Mouse (Mus musculus): Measurements from ENCODE around the gene Dhx40.
A peak's percentile ranks its signal among the peaks of the same experiment; 100 is the strongest.
"Not testable (repeated sequence)": the region's sequence is repeated elsewhere in the genome, so short reads cannot be mapped to it uniquely, and the experiment has no call there.

Dhx40 gene

GRCm38 (mm10) chr11:86751010-86751409 is 56.5 kb downstream of the Dhx40 start:
- no peak for DNase-seq (ENCODE audit: low read depth, low spot score)

- DNase-seq (ENCODE audit: low read depth, low spot score) = no peak
Measured at GRCm38 (mm10) chr11:86749776-86750423, 57.6 kb downstream of the Dhx40 start.

- DNase-seq (ENCODE audit: low read depth, low spot score) = peak; percentile 33
Measured at GRCm38 (mm10) chr11:86745634-86746404, 61.7 kb downstream of the Dhx40 start.

DNA sequence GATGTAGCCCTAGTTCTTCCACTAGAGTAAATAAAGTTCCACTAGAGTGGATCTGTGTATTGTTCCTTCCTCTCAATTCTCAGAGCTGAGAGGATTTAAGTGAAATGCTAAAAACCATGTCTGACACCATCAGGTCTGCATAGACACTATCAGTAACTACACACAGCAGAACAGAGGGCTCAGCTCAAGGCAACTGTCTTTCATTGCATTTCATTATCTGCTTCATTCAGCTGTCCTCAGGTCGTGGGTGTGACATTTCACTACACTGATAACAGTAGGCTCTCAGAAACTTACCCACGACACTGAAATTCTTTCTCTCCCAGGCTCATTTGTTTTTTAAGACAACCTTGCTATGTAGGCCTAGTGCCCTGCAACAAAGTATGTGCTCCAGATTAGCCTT is 64.9 kb downstream of the Dhx40 start:
- no peak for DNase-seq (ENCODE audit: low read depth, low spot score)

DNA sequence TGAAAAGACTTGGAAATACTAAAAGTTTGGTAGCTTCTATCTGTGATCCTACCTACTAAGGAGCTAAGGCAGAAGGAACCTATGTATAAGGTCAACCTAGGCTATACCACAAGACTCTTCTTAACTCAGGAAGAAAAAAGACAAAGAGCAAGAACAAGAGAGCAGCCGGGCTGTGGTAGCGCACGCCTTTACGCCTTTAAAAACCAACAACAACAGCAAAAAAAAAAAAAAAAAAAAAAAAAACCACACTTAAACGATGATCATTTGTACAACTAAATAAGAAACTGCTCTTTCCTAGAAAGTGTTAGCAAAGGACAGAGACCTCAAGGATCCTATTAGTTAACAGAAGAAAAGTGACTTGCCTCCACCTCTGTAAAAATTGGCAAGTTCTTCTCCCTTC is 66.0 kb downstream of the Dhx40 start:
- DNase-seq (ENCODE audit: low read depth, low spot score) = no peak

DNA sequence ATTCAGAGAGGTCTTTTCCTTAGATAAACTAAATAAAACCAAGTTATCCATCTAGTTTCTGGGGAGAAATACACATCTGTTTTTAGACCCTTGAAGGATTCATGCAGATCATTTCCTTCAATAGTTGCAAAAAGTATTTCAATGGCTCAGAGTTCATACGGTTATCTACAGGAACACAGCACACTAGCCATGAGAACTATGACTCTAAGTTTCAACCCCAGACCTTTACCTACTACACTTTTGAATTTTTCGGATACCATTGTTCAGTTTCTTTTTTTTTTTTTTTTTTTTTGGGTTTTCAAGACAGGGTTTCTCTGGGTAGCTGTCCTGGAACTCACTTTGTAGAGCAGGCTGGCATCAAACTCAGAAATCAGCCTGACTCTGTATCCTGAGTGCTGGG is 68.1 kb downstream of the Dhx40 start:
- no peak for DNase-seq (ENCODE audit: low read depth, low spot score)

GRCm38 (mm10) chr11:86738956-86739355 is 68.6 kb downstream of the Dhx40 start:
- no peak for DNase-seq (ENCODE audit: low read depth, low spot score)

- not testable (repeated sequence) for DNase-seq (ENCODE audit: low read depth, low spot score)
Measured at GRCm38 (mm10) chr11:86738308-86738707, 69.2 kb downstream of the Dhx40 start.

DNA sequence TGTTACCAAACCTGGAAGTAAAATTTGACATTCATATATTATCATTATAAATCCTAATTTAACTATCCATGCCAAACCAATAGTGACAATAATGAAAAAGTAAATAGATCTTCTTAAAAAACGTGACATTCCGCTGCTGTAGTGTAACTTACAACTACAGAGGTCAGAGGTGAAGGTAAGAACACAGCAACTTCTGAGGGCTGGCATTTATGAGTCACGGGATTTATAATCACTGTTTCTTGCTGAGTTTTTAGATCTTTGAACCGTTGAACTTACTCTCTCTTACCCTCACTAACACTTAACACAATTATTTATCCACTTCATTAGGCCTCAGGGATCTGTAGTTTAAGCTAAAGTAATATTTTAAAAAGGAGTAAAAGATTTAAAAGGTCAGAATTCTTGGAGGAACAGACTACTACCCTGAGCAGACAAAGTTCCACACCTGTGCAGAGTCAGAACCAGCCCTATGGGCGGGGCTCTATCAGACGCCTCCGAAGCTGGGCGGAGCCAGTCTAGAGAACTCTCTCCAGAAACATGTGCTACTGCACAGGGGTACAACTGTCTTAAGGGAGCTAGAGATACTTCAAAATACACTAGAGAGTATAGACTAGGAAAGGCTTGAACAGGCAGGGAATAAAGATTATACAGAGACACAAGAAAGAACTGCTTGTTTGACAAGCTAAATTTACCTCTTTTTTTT is 70.1 kb downstream of the Dhx40 start:
- no peak for DNase-seq (ENCODE audit: low read depth, low spot score)

- DNase-seq (ENCODE audit: low read depth, low spot score) = no peak
Measured at GRCm38 (mm10) chr11:86734993-86735392, 72.6 kb downstream of the Dhx40 start.

- no peak for DNase-seq (ENCODE audit: low read depth, low spot score)
Measured at GRCm38 (mm10) chr11:86734241-86734939, 73.2 kb downstream of the Dhx40 start.

DNA sequence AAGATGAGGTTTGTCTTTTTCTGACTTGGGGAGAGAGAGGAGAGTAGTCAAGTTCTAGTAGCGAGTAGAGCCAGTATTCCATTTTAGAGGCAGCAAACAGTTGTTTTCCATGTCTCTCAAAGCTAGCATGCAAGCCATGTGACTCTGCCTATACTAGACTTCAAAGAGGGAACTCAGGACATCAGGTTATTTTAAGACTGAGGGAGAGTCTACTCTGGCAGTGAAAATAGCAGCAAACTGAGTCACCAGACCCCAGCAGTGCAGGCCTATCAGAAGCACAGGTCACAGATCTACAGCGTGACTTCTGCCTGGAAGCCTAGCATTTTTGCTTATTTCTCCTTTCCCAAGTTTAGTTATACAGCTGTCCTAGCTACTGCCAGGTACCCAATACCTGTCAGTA is 76.1 kb downstream of the Dhx40 start:
- DNase-seq (ENCODE audit: low read depth, low spot score) = peak; percentile 57

DNA sequence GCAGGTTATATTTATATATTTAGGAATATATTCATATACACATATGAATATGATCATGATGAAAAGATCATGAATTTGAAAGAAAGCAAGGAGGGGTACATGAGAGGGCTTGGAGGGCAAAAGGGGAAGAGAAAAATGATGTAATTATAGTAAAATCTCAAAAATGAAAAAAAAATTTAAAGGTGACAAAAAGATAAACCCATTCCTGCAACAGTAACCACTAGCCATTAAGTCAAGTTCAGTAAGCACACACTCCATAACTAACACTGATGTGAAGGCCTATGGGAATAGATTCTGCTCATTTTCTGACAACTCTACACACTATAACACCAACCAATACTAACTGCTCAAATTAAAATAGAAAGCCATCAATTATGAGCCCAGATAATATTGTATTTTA is 81.9 kb downstream of the Dhx40 start:
- DNase-seq (ENCODE audit: low read depth, low spot score) = no peak

GRCm38 (mm10) chr11:86724982-86725381 is 82.6 kb downstream of the Dhx40 start:
- no peak for DNase-seq (ENCODE audit: low read depth, low spot score)

- no peak for DNase-seq (ENCODE audit: low read depth, low spot score)
Measured at GRCm38 (mm10) chr11:86724004-86724403, 83.5 kb downstream of the Dhx40 start.

- DNase-seq (ENCODE audit: low read depth, low spot score) = no peak
Measured at GRCm38 (mm10) chr11:86719390-86719789, 88.2 kb downstream of the Dhx40 start.
